Mouse (Mus musculus) cerebellum, postnatal 14 days (tissue): ENCODE measurements at regions not wholly inside any gene's neighbourhood (a gene's known extent, or its start where the extent isn't known, plus 50 kb on each side); places are given as distances from the start of the nearest gene placed in this dataset.

Experiments used
- DNase-seq, 2 experiments: peaks; one replicate each; pipeline ENCODE4 v3.0.0; 2021; ENCODE audit warnings: mixed read lengths in 2 of 2

DNA sequence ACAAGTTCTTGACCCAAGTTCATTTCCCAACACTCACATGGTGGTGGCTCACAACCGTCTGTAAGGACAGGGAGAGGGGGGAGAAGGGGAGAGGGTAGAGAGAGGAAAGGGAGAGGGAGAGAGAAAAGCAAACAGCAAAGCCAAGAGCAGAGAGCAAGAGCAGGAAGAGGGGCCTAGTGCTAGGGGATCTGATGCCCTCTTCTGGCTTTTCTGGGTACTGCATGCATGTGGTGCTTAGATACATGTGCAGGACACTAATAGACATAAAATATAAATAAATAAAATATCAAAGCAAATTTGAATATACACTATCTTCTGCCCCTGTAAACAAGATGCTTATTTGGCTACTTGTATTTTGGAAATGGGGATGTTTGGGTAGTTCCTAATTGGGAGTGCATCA lies 91.2 kb downstream of the Rnf138rt1 start:
- peak; percentile 46 to 69 for DNase-seq
